Mouse (Mus musculus): ENCODE results near the gene Arhgap45.

Arhgap45 gene

DNA sequence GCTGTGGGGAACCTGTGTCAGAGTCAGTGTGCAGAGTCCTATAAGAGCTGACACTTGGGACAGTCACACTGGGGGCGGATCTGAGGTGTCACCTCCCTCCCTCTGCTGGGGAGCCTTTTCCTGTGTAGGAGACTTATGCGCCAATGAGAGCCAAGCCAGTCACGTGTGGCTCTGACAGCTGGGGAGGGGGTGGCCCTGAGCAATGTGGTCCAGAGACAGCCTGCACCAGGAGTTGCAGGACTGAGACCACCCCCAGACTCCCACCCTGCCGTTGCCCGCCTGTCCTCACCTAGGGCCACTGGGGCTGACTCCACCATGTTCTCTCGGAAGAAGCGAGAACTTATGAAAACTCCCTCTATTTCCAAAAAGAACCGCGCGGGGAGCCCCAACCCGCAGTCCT is at the start of gene Arhgap45:
Gene Arhgap45, plus strand, starts transcription at position 143 of the 400 bp plus-strand sequence.
- no peak for DNase-seq (ENCODE audit: low read depth)

DNA sequence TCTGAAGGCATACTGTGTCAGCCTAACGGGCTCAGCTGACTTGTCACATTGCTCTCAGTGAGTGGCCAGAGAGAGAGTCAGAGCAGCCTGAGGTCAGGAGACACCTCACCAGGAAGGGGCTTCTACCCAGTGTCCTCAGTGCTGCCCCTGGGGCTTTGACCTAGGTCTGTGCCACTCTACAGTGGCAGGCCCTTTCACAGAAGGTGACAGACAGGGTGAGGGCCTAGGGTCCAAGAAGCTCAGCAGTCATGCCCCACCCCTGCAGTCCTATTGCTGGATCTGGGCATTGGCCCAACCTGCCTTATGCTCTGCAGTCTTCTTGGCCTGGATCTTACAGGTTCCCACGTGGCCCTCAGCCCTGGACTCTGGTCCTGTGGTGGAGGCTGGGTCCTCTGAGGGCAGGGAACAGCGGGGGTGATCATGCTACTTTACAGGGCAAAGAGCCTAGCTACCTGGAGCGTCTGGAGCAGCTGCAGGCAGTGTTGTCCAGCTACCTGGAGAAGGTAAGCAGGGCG is 49.5 kb upstream of the Arhgap45 start:
- DNase-seq (ENCODE audit: low read depth): no peak

DNA sequence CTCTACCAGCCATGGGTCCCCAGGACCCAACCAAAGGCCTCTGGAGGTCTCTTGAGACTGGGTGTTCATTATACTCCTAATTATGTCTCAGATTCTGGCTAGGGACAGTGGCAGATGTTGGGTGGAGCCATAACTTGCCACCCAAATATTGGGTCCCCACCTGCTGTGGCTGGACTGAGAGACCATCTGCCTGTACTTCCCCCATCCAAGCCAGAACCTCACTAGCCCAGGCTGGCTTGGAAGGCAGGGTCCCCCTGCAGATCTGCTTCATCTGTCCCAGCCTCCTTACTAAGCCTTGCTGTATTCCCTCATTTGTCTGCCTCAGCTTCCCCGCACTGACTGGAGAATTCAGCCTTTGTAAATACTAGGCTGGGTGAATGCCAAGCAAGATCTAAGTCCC is 48.3 kb upstream of the Arhgap45 start:
- no peak for DNase-seq (ENCODE audit: low read depth)

DNA sequence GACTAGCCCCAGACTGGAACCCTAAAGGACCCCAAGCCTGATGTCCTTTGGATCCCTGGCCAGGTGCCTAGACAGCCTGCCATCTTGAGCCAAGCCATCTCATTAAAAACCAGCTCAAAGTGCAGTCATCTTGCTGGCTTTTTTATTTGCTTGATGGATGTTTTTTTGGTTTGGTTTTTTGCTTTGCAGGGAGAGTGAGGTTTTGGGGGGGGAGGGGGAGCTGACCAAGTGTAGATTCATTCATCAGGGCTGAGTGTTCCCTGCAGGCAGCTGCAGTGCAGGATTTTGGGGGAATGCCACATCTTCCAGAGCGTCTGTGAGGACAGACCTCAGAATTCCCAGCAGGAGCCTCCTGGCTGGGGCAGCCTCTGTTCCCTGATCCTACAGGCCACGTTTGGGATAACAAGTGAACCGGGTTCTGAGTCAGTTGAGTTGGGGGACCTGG is 47.3 kb upstream of the Arhgap45 start:
- DNase-seq (ENCODE audit: low read depth): peak; percentile 85

DNA sequence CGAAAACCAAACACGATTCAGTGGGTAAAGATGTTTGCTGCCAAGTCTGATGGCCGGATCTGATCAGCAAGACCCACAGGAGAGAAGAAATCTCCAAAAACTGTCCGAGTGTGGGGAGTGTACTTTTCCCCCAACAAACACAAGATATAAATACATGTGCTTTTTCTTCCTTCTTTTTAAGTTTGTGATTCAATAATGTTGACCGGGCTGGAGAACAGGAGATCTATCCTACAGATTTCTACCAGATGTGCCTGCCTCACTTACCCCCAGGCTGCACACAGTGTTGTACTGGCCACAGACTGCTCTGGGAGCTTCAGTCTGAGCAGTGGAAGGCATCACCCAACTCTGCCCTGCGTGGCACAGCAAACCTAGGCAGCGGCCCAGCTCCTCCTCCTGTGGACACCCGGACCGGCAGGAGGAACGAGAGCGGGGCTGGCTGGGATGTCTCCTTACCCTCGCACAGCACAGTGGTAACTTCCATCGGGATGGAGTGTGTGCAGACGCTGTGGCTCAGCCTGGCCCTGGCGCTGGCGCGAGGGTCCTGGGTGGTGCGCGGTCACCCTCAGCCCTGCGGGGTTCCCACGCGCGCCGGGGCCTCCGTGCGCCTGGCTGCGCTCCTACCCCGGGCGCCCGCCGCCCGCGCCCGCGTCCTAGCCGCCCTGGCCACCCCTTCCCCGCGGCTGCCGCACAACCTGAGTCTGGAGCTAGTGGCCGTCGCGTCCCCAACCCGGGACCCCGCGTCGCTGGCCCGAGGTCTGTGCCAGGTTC is 45.9 kb upstream of the Arhgap45 start, which contains the start of gene Grin3b:
Gene Grin3b, plus strand, starts transcription at position 301 of the 768 bp plus-strand sequence.
- DNase-seq (ENCODE audit: low read depth): no peak

DNA sequence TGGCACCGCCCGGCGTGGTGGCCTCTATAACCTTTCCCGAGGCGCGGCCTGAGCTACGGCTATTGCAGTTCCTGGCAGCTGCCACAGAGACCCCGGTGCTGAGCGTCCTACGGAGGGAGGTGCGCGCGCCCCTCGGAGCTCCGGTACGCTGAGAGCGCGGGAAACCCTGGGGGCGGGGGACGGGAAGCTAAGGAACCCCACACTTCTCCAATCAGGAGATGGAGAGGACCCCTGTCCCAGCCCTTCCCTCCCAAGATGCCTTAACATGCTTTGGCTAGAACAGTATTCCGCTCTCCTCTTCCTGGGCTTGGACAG is 45.3 kb upstream of the Arhgap45 start:
- no peak for DNase-seq (ENCODE audit: low read depth)

DNA sequence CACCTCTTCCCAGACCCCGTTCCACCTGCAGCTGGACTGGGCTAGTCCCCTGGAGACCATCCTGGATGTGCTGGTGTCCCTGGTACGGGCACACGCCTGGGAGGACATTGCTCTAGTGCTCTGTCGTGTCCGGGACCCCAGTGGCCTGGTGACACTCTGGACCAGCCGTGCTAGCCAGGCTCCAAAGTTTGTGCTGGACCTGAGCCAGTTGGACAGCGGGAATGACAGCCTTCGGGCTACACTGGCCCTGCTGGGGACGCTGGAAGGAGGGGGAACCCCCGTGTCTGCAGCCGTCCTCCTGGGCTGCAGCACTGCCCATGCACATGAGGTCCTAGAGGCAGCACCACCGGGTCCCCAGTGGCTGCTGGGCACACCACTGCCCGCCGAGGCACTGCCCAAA is 43.6 kb upstream of the Arhgap45 start:
- no peak for DNase-seq (ENCODE audit: low read depth)

DNA sequence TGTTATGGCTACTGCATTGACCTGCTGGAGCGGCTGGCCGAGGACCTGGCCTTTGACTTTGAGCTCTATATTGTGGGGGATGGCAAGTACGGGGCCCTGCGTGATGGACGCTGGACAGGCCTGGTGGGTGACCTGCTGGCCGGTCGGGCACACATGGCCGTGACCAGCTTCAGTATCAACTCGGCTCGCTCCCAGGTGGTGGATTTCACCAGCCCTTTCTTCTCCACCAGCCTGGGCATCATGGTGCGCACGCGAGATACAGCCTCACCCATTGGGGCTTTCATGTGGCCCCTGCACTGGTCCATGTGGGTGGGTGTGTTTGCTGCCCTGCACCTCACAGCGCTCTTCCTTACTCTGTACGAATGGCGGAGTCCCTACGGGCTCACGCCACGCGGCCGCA is 42.4 kb upstream of the Arhgap45 start:
- DNase-seq (ENCODE audit: low read depth): no peak

DNA sequence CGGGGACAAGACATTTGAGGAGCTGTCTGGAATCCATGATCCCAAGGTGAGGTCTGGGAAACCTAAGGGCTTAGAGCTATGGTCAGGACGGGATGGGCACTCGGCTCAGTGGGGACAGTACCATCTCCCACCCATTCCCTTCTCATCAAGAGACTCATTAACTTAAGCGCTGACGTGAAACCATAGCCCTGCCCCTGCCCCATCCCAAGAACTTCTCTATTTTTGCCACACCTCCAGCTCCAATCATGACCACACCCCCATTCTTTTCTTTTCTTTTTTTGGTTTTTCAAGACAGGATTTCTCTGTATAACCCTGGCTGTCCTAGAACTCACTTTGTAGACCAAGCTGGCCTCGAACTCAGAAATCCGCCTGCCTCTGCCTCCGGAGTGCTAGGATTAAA is 41.8 kb upstream of the Arhgap45 start:
- DNase-seq (ENCODE audit: low read depth): no peak

DNA sequence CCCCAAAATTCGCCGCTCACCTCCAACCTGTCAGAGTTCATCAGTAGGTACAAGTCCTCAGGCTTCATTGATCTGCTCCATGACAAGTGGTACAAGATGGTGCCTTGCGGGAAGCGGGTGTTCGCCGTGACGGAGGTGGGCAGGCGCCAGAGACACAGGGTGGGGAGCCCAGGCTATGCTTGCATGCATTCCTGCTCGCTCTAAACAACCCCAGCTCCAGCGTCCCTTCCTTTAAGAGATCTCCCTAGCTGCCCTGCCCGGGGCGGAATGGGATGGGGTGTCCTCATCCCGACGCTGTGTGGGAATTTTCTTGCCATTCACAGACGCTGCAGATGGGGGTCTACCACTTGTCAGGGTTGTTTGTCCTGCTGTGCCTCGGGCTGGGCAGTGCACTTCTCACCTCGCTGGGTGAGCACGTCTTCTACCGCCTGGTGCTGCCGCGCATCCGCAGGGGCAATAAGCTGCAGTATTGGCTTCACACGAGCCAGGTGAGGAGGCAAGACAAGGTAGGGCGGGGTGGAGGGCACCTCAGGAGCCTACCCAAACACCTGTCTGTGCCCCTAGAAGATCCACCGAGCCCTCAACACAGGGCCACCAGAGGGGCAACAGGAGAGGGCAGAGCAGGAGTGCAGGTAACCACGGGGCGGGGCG is 40.3 kb upstream of the Arhgap45 start:
- no peak for DNase-seq (ENCODE audit: low read depth)

DNA sequence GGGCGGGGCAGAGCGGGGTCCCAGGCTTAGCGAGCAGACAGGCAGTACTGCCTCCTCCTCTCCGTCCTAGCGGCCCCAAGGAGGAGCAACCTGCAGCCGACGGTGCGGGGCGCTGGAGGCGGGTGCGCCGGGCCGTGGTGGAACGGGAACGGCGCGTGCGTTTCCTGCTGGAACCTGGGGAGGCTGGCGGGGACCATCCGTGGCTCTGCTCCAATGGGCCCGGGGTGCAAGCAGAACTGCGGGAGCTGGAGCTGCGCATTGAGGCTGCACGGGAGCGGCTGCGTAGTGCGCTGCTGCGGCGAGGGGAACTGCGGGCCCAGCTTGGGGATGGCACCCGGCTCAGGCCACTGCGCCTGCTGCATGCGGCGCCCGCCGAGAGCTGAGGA is 39.7 kb upstream of the Arhgap45 start:
- no peak for DNase-seq (ENCODE audit: low read depth)

DNA sequence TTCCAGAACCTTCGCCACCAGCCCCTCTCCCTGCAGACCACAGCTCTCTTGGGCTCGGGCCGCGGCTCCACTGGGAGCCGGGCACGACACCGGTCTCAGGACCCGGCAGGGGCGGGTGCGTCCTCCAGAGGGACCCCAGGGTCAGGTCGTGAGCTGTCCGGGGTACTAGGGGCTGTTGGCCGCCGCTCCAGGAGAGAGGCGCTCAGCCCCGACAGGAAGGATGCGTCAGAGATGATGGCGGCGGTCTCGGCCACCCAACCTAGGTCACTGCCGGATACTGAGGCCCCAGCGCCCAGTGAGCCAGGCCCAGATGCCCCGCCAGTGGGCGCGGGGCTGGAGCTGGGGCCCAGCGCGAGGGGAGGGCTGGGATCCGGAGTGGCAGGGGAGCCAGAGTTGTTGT is 39.1 kb upstream of the Arhgap45 start:
- DNase-seq (ENCODE audit: low read depth): no peak

DNA sequence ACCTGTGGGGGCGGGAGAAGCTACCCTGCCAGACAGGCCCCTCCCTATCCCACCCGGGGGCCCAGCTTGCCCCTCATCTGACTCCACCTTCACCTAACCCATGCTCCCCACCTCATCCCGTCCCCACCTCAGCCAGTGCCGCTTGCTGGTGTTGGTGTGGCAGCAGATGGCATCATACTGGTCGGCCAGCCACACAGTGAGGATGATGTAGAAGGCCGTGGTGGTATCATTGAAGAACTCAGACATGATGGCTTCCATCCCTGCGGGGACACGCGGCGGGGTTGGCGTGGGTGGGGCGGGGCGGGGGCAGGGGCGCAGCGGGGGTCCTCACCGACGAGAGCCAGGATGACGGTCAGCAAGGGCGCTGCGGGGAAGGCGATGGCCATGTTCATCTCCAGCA is 38.4 kb upstream of the Arhgap45 start:
- no peak for DNase-seq (ENCODE audit: low read depth)

DNA sequence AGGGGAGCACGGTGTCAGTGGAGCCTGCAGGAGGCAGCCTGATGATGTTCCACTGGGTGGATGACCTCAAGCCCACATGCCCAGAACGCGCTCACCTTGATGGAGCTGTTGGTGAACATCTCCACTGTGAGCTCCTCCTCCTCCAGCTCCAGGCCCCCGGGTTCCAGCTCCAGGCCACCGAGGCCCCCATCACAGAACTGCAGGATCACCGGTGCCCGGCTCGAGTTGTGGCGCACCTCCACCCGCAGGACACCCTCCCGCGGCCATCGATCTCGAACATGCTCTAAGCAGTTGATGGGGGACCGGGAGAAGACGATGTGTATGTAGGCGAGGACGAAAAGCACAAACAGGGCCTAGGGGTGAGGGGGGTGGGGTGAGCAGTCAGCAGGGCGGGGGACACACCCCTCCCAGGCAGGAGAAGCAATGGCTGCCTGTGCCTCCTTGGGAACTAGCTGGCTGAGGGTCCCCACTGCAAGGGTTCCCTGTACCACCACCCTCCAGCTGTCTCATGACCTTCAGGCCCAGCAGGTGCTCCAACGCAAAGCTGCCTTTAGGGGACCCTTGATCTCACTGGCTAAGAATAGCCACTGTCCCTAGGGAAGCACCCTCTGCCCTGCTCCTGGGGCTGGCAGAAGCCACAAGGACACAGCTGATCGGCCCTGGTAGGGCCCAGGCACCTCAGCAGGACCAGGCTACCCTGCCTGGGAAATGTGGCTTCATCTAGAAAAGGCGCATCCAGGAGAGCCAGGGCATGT is 36.9 kb upstream of the Arhgap45 start:
- DNase-seq (ENCODE audit: low read depth): no peak

DNA sequence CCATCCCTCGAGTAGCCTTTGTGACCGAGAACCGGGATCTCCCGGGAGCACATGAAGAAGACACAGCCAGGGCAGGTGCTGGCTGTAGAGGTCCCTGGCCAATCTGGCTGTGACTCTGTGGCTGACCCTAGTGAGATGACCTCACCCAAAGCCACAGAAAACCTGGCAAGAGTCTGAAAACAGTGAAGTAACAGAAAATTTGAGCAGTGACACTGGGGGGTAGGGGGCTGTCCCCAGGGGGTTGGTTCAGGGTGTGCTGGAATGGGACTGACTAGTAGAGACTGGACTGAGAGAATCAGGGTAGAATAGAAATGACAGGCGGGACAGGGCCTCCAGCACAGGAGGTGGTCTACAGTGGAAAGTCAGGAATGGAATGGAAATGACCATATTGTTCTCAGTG is 33.2 kb upstream of the Arhgap45 start:
- no peak for DNase-seq (ENCODE audit: low read depth)

DNA sequence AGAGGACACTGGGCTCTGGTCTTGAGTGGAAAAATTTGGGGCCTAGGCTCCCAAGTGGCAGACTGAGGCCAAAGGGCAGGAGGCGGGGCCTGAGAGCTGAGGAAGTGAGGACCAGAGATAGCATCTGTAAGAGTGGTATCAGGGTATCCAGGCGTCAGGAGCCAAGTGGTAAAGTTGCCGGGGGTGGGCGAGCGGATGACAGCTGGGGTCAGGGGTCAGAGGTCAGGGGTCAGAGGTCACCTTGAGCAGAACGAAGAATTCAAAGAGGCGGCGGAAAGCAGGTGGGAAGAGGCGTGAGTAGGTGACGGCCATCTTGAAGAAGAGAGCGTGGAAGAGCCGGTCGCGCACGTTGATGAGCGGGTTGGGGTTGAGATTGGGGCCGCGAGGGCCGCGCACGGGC is 32.8 kb upstream of the Arhgap45 start:
- peak; percentile 64 for DNase-seq (ENCODE audit: low read depth)

DNA sequence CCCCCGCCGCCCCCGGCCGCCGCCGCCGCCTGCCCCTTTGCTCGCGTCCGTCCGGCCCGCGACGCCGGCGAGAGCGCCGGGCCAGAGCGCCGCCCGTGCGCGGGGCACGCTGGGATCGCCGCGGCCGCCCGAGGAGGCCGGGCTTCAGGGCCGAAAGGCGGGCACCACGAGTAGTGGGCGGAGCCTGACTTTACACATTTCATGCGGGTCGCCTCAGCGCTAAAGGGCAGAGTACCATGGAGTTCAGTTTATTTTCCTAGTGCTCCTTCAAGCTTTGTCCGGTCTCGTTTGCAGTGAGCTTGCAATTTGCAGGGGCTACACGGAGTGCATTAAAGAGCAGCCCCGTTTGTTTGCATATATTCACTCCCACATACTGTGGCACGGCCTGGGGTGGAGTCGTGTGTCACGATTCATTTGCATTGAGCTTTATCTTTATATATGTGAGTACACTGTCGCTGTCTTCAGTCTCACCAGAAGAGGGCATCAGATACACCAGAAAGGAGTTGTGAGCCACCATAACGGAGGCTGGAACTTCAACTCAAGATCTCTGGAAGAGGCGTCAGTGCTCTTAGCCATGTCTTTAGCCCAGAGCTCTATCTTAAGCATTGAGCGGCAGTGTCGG is 32.1 kb upstream of the Arhgap45 start, which contains the start of gene Tmem259:
Gene Tmem259, minus strand, starts transcription at position 136 of the 622 bp plus-strand sequence.
- DNase-seq (ENCODE audit: low read depth): peak; percentile 97

DNA sequence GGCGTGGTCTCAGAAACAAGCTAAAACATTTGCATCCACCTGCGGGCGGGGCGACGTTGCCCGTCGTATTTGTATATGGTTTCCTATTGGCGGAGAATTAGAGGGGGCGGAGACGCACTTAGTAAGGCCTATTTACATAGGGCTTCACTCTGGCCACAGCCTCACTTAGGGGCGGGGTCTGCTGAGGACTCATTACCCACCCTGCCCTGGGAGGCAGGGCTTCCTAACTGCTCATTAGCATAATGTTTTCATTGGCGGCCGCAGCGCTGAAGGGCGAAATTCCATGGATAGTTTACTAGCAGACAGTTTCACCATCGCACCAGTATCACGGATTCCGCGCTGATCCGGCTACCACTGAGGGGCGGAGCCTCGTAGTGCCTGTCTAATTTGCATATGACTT is 31.6 kb upstream of the Arhgap45 start:
- DNase-seq (ENCODE audit: low read depth): peak; percentile 100

DNA sequence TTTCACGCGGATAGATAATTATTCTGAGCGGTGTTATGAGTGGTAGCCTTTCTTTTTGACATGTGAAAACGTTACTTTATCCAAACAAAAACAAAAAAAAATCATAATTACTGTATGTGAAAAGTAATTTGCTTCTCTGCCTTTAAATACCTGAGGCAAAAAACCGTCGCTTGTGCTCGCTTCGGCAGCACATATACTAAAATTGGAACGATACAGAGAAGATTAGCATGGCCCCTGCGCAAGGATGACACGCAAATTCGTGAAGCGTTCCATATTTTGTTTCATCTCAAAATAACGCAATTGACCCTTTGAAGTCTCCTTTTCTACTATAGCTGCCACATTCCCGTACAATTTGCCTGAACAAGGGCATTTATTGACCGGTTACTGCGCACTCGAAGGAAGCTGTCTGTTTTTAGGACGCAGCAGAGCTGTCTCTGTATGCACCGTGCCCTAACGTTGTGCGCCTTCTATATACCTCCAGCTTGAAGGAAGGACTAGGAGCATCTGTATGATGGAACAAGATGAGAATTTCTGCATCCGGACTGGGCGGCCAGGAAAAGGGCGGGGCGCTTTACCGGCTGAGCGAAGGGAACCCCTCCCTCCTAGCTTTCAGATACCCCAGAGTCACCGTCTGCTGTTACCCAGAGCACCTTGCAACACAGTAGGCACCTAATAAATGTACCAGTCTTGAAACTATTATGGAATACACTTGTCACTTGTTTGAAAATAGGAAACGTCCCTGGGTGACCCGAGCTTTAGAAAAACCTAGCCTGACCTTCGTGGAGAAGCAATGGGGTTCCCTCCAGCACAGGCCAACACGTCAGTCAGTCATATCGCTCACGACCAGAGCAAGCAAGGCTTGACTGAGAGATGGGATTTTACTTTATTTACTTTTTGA is 30.9 kb upstream of the Arhgap45 start:
- peak; percentile 81 for DNase-seq (ENCODE audit: low read depth)

DNA sequence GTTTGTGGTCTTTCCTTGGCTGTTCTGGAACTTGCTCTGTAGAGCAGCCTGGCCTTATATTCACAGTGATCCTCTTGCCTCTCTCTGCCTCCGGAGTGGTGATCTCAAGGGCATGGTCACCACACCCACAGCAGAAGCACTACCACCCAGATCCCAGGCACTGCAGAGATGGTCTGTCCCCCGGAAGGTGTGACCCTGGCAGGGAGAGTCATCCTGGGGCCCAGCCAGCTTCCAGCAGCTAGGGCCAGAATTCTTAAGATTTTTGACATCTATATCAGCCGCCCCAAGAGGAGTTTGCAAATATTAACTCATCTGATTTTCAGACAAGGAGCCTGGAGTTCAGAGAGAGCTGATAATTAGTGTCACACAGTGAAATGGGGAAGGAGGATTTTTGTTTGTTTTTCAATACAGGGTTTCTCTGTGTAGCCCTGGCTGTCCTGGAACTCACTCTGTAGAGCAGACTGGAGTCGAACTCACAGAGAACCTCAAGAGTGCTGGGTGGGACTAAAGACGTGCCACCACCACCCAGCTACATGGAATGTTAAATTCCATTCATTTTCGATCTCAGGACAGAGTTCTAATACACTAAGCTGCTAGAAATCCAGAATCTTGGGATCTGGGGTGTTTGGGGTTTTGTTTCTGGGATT is 30.1 kb upstream of the Arhgap45 start:
- peak; percentile 66 for DNase-seq (ENCODE audit: low read depth)

DNA sequence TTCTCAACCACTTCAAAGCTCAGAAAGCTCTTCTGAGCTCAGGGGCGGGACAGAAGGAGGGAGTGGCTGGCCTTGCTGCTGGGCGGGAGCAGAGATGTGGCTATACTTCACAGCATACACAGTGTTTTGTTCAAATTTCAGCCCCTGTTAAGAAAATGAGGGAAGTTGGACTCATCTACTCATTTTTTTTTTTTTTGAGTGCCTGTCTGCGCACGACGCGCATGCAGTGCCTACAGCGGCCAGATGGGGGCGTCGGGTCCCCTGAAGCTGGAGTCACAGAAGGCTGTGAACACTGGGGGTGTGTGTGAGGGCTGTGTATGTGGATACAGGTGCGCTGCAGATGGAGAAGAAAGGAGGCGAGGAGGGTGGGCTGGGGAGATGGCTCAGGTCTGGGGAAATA is 29.5 kb upstream of the Arhgap45 start:
- peak; percentile 97 for DNase-seq (ENCODE audit: low read depth)
